Mouse (Mus musculus): ENCODE data around the gene Gm37240.

GRCm38 (mm10) chr3:85891571-85891970 lies 4.3 kb upstream of the Gm37240 start:
- TF ChIP-seq CTCF (IDR thresholded peaks at IDR 0.05; ENCODE audit: low read depth, low read length) = no peak
- no peak for TF ChIP-seq POLR2A (IDR thresholded peaks at IDR 0.05; ENCODE audit: borderline replicate concordance, low read depth, low read length)

Measured in bone marrow macrophage, adult 2 months (primary cell).